Comparison of ENCODE assay signal across 7 mouse cellular contexts in the genomic region with DNA sequence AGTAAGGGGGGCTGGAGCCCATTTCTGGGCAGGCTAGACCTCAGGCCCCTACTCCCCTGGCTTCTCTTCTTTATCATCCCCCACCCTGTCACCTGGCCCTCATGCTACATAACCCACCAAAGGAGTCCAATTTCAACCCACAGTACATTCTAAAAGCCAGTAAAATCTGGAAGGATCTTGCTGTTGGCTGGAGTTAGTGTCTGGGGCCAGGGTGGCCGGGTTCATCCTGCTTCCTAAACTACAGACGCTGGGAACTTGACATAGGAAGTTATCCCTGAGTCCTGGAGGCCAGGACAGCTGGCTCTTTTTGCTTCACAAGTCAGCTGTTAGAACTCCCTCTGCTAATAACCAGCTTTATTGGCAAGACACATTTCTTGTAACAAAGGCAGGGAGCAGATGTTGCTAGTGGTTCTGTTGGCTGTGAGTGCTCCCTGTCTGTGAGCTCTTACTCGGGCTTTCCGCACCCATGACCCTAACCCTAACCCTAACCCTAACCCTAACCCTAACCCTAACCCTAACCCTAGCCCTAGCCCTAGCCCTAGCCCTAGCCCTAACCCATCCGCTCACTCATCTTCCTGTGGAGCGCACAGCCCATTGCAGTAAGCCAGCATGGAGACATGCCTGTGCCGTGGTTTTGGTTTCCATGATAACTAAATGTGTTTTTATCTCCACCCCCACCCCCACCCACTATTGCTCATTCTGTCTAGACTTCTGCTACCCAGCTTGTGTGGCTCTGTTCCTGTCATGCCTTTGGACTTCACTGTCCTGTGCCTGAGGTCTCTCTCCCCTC.
DNase-seq lines count a peak whose midpoint lies in the region; ATAC-seq lines count a peak whose summit lies in the region.

No protein-coding gene starts in this region.

- H3K4me3 ChIP-seq in heart, embryonic 13.5 days, result no peak overlapping the region
- H3K4me3 ChIP-seq in limb, embryonic 10.5 days, result no peak overlapping the region

- H3K27ac ChIP-seq in heart, embryonic 13.5 days (replicated peaks), result peak overlapping the region; percentile 54
- peak overlapping the region; percentile 71 for H3K27ac ChIP-seq in limb, embryonic 10.5 days

- 60% methylated on average over 7 of the region's 7 CpGs for WGBS in heart, embryonic 13.5 days
- 80% methylated on average over 7 of the region's 7 CpGs for WGBS in limb, embryonic 10.5 days

- DNase-seq in 3T3-L1 (ENCODE audit: low read depth, low spot score) (peak; percentile 44), 416B (ENCODE audit: low read depth) (peak; percentile 70), liver (no peak)
- DNase-seq in limb, embryonic 10.5 days (ENCODE audit: low spot score), result no peak
- DNase-seq in c-Kit-positive CD71-positive TER-119-positive erythroid progenitor cells, embryonic 14.5 days (ENCODE audit: low spot score), result no peak
- DNase-seq in left cerebral cortex, adult 11 months (ENCODE audit: low spot score), result no peak

- H3K9ac ChIP-seq in heart, embryonic 13.5 days, result no peak overlapping the region

- 0 out of 2 replicates have a peak, but pooled peaks have one; percentile 19 for ATAC-seq in heart, embryonic 13.5 days (ENCODE audit: extremely low read depth, insufficient number of reproducible peaks, low FRiP score, low TSS enrichment)

- H3K27me3 ChIP-seq in heart, embryonic 13.5 days (replicated peaks), result no peaks in the 10 kb centered on the region
- H3K27me3 ChIP-seq in limb, embryonic 10.5 days (ENCODE audit: low read depth, poor library complexity, severe bottlenecking), result no peaks in the 10 kb centered on the region

- H3K4me1 ChIP-seq in heart, embryonic 13.5 days, result peaks cover 32% of the 10 kb centered on the region
- peaks cover 32% of the 10 kb centered on the region for H3K4me1 ChIP-seq in limb, embryonic 10.5 days

- no peaks in the 10 kb centered on the region for H3K9me3 ChIP-seq in heart, embryonic 13.5 days
- no peaks in the 10 kb centered on the region for H3K9me3 ChIP-seq in limb, embryonic 10.5 days (replicated peaks)

- no peaks in the 10 kb centered on the region for H3K36me3 ChIP-seq in heart, embryonic 13.5 days
- H3K36me3 ChIP-seq in limb, embryonic 10.5 days, result no peaks in the 10 kb centered on the region

- no peak overlapping the region for H3K4me2 ChIP-seq in heart, embryonic 13.5 days

Comparison
In these comparisons a context has a peak if more than half of its experiments do, and no peak if none do; other contexts are left out.
1. DNase-seq: peak in 3T3-L1 (single experiment) and 416B (single experiment); none in limb, embryonic 10.5 days (single experiment), c-Kit-positive CD71-positive TER-119-positive erythroid progenitor cells, embryonic 14.5 days (single experiment), liver (single experiment) and left cerebral cortex, adult 11 months (single experiment).